Mouse (Mus musculus) lung, postnatal 0 days (tissue): ENCODE results near the gene Golgb1.

Experiments used
- CTCF ChIP-seq: IDR thresholded peaks from 2 replicates; pipeline ENCODE4 v1.5.1; 2016; ENCODE audit warnings: antibody characterized with exemption, mild to moderate bottlenecking
- EP300 ChIP-seq: IDR thresholded peaks from 2 replicates; pipeline ENCODE4 v1.6.1; 2016; ENCODE audit warnings: antibody characterized with exemption, mild to moderate bottlenecking, control low read depth

DNA sequence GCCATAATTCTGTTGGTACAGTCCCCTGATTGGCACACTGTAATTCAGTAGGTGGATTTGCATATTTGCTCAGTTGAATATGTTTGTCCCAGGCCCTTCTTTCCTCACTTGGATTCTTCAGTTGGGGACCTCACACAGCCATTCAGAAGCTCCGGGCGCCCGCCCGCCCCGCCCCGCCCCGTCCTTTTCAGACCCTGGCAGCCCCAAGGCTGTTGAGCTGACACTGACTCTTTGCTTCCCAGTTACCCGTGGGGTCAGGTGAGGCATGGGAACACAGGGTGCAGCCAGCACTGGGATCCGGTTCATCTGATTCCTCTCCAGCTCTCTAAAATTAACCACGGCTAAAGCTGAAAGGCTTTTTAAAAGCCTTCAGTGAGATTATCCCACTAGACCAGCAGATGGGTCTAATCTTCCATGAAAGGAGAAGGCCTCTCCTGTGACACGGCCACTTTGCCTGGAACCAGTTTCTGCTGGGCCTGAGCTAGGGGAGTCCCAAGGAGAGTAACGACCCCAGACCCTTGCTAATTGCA lies 70.0 kb downstream of the Golgb1 start:
- no peak for TF ChIP-seq CTCF
- TF ChIP-seq EP300 = no peak
